Mouse (Mus musculus): ENCODE measurements at regions not wholly inside any gene's neighbourhood (a gene's known extent, or its start where the extent isn't known, plus 50 kb on each side); places are given as distances from the start of the nearest gene placed in this dataset.

- Histone ChIP-seq H3K4me3 (ENCODE audit: control insufficient read depth in 1 of 2, insufficient read depth in 1 of 2, low read depth in 1 of 2, low read length in 2 of 2) (no peak overlapping the region), H3K4me2 (ENCODE audit: low read length) (no peak overlapping the region), H3K9ac (ENCODE audit: low read length) (no peak overlapping the region), H3K36me3 (ENCODE audit: control insufficient read depth, insufficient read depth, low read length) (no peaks in the 10 kb centered on the region), H3K27ac (replicated peaks in 1 of 2; ENCODE audit: control insufficient read depth in 1 of 2, insufficient read depth in 1 of 2, low read depth in 2 of 2, low read length in 2 of 2) (no peak overlapping the region), H3K4me1 (ENCODE audit: control insufficient read depth in 2 of 2, insufficient read depth in 2 of 2, low read length in 2 of 2) (peaks cover 0 to 4% of the 10 kb centered on the region in 2 experiments; a peak in 1 of 4 replicates), H3K9me3 (ENCODE audit: control insufficient read depth, low read length) (no peaks in the 10 kb centered on the region), H3K27me3 (ENCODE audit: control insufficient read depth, insufficient read depth, low read length) (no peaks in the 10 kb centered on the region)
- WGBS: 97% methylated on average over 1 of the region's 1 CpGs
- no peak for ATAC-seq (ENCODE audit: insufficient number of reproducible peaks, insufficient read depth, low FRiP score, low read depth)
These were observed 94.7 kb upstream of the Trib2 start for GRCm38 (mm10) chr12:15911254-15911991.

DNA sequence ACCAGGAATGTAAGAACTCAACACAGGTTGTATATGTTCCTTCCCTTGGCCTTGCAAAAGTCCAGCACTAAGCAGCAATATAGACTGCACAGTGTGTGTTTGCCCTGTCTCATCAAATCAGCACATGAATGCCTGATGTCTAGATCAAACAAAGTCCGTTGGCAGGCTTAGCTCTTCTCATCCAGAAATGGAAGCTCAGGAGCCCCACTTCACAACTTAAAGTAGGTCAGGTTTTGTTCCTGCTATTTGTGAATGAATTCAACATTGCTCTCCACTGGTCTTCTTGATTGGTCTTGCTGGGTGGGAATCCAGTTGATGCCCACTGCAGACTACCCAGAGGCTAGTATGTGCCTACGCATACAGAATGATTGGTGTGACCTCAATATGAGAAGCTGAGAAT lies 80.8 kb upstream of the Trib2 start:
- no peaks in the 10 kb centered on the region for H3K9me3 ChIP-seq (ENCODE audit: control insufficient read depth, low read length)
- no peak overlapping the region for H3K4me2 ChIP-seq (ENCODE audit: low read length)
- ATAC-seq (ENCODE audit: insufficient number of reproducible peaks, insufficient read depth, low FRiP score, low read depth): no peak
- WGBS: 71% methylated on average over 2 of the region's 2 CpGs
- H3K4me1 ChIP-seq (ENCODE audit: control insufficient read depth in 2 of 2, insufficient read depth in 2 of 2, low read length in 2 of 2): peaks cover 0 to 6% of the 10 kb centered on the region in 2 experiments; a peak in 2 of 4 replicates
- no peaks in the 10 kb centered on the region for H3K36me3 ChIP-seq (ENCODE audit: control insufficient read depth, insufficient read depth, low read length)
- no peaks in the 10 kb centered on the region for H3K27me3 ChIP-seq (ENCODE audit: control insufficient read depth, insufficient read depth, low read length)
- no peak overlapping the region for H3K27ac ChIP-seq (replicated peaks in 1 of 2; ENCODE audit: control insufficient read depth in 1 of 2, insufficient read depth in 1 of 2, low read depth in 2 of 2, low read length in 2 of 2)
- no peak overlapping the region for H3K4me3 ChIP-seq (ENCODE audit: control insufficient read depth in 1 of 2, insufficient read depth in 1 of 2, low read depth in 1 of 2, low read length in 2 of 2)
- no peak overlapping the region for H3K9ac ChIP-seq (ENCODE audit: low read length)

DNA sequence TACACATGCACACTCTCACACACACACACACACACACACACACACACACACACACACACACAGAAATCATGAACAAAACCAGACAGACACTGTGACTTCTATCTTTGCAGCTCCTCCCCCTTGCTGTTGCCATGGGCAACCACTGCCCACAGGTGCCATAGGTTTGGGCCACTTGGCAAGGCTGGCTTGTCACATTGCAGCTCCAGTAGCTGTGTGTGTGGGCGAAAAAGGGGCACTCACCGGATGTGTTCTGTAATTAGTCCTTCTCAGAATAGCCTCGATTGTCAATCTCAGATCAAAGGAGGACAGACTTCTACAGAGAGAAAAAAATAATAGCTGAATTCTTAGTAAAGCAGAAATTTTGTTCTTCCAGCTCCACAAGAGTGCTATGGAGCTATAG lies 79.8 kb upstream of the Trib2 start:
- Histone ChIP-seq H3K4me1 (ENCODE audit: control insufficient read depth in 2 of 2, insufficient read depth in 2 of 2, low read length in 2 of 2) (peaks cover 0 to 6% of the 10 kb centered on the region in 2 experiments; a peak in 2 of 4 replicates), H3K9me3 (ENCODE audit: control insufficient read depth, low read length) (no peaks in the 10 kb centered on the region), H3K4me2 (ENCODE audit: low read length) (no peak overlapping the region), H3K27me3 (ENCODE audit: control insufficient read depth, insufficient read depth, low read length) (no peaks in the 10 kb centered on the region), H3K4me3 (ENCODE audit: control insufficient read depth in 1 of 2, insufficient read depth in 1 of 2, low read depth in 1 of 2, low read length in 2 of 2) (no peak overlapping the region), H3K36me3 (ENCODE audit: control insufficient read depth, insufficient read depth, low read length) (no peaks in the 10 kb centered on the region), H3K27ac (replicated peaks in 1 of 2; ENCODE audit: control insufficient read depth in 1 of 2, insufficient read depth in 1 of 2, low read depth in 2 of 2, low read length in 2 of 2) (no peak overlapping the region), H3K9ac (ENCODE audit: low read length) (no peak overlapping the region)
- WGBS: 66% methylated on average over 3 of the region's 3 CpGs
- no peak for ATAC-seq (ENCODE audit: insufficient number of reproducible peaks, insufficient read depth, low FRiP score, low read depth)

DNA sequence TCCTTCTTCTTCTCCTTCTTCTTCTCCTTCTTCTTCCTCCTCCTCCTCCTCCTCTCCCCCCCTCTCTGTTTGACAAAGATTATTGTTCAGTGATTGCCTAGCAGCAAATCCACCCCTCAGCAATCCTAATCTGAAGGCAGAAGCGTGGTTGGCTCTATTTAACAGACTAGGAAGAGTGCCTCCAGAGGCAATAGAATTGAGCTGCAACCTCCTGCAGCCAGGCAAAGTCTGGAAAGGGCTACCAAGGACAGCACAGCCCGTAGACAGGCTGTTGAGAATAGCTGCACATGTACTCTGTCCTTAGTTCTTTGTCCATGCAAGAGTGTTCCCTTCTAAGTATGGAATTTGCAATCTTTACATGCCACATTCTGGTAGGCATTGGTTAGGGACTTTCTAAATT lies 78.5 kb upstream of the Trib2 start:
- no peak for ATAC-seq (ENCODE audit: insufficient number of reproducible peaks, insufficient read depth, low FRiP score, low read depth)
- H3K4me3 ChIP-seq (ENCODE audit: control insufficient read depth in 1 of 2, insufficient read depth in 1 of 2, low read depth in 1 of 2, low read length in 2 of 2): no peak overlapping the region

DNA sequence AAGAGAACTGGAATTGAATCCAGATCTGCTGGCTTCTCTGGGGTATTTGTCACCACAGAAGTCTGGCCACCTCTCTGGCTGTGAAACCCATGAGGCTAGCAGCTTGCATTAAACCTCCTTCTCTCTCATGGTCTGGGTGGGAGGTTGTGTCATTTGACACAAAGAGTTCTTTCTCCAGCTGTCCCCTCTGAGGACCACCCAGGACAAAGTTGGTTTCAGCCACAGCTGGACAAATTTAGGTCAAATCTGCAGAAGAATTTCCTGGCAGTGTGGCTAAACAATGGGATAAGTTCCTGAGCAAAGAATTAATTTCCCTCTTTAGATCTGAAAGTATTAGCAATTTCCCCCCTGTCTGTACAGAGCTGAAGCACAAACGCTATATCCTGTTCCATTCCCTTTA lies 73.9 kb upstream of the Trib2 start:
- Histone ChIP-seq H3K4me2 (ENCODE audit: low read length) (no peak overlapping the region), H3K4me1 (ENCODE audit: control insufficient read depth in 2 of 2, insufficient read depth in 2 of 2, low read length in 2 of 2) (peaks cover 0 to 6% of the 10 kb centered on the region in 2 experiments; a peak in 2 of 4 replicates), H3K27ac (replicated peaks in 1 of 2; ENCODE audit: control insufficient read depth in 1 of 2, insufficient read depth in 1 of 2, low read depth in 2 of 2, low read length in 2 of 2) (no peak overlapping the region), H3K9ac (ENCODE audit: low read length) (no peak overlapping the region), H3K36me3 (ENCODE audit: control insufficient read depth, insufficient read depth, low read length) (no peaks in the 10 kb centered on the region), H3K27me3 (ENCODE audit: control insufficient read depth, insufficient read depth, low read length) (no peaks in the 10 kb centered on the region), H3K9me3 (ENCODE audit: control insufficient read depth, low read length) (no peaks in the 10 kb centered on the region), H3K4me3 (ENCODE audit: control insufficient read depth in 1 of 2, insufficient read depth in 1 of 2, low read depth in 1 of 2, low read length in 2 of 2) (no peak overlapping the region)
- ATAC-seq (ENCODE audit: insufficient number of reproducible peaks, insufficient read depth, low FRiP score, low read depth): no peak
- 50% methylated on average over 1 of the region's 1 CpGs for WGBS

More for the DNA sequence above, 78.5 kb upstream of the Trib2 start:
- Histone ChIP-seq H3K27ac (replicated peaks in 1 of 2; ENCODE audit: control insufficient read depth in 1 of 2, insufficient read depth in 1 of 2, low read depth in 2 of 2, low read length in 2 of 2) (no peak overlapping the region), H3K27me3 (ENCODE audit: control insufficient read depth, insufficient read depth, low read length) (no peaks in the 10 kb centered on the region), H3K36me3 (ENCODE audit: control insufficient read depth, insufficient read depth, low read length) (no peaks in the 10 kb centered on the region), H3K4me2 (ENCODE audit: low read length) (no peak overlapping the region), H3K9ac (ENCODE audit: low read length) (no peak overlapping the region), H3K4me1 (ENCODE audit: control insufficient read depth in 2 of 2, insufficient read depth in 2 of 2, low read length in 2 of 2) (peaks cover 0 to 6% of the 10 kb centered on the region in 2 experiments; a peak in 2 of 4 replicates), H3K9me3 (ENCODE audit: control insufficient read depth, low read length) (no peaks in the 10 kb centered on the region)
- 25% methylated on average over 2 of the region's 2 CpGs for WGBS

- no peak overlapping the region for H3K27ac ChIP-seq (replicated peaks in 1 of 2; ENCODE audit: control insufficient read depth in 1 of 2, insufficient read depth in 1 of 2, low read depth in 2 of 2, low read length in 2 of 2)
- H3K9ac ChIP-seq (ENCODE audit: low read length): no peak overlapping the region
- no peak overlapping the region for H3K4me3 ChIP-seq (ENCODE audit: control insufficient read depth in 1 of 2, insufficient read depth in 1 of 2, low read depth in 1 of 2, low read length in 2 of 2)
- ATAC-seq (ENCODE audit: insufficient number of reproducible peaks, insufficient read depth, low FRiP score, low read depth): no peak
- WGBS: 47% methylated on average over 7 of the region's 7 CpGs
- H3K4me2 ChIP-seq (ENCODE audit: low read length): no peak overlapping the region
- H3K4me1 ChIP-seq (ENCODE audit: control insufficient read depth in 2 of 2, insufficient read depth in 2 of 2, low read length in 2 of 2): peaks cover 4% of the 10 kb centered on the region in 2 experiments
- no peaks in the 10 kb centered on the region for H3K36me3 ChIP-seq (ENCODE audit: control insufficient read depth, insufficient read depth, low read length)
- H3K9me3 ChIP-seq (ENCODE audit: control insufficient read depth, low read length): no peaks in the 10 kb centered on the region
- H3K27me3 ChIP-seq (ENCODE audit: control insufficient read depth, insufficient read depth, low read length): no peaks in the 10 kb centered on the region
These were observed 63.2 kb upstream of the Trib2 start for GRCm38 (mm10) chr12:15879907-15880430.
